Mouse (Mus musculus): ENCODE data around the gene Myzap.

- TF ChIP-seq EP300 (IDR thresholded peaks at IDR 0.05; ENCODE audit: low read depth) (no peak), CTCF (IDR thresholded peaks at IDR 0.05; ENCODE audit: low read depth) (no peak)
Measured at GRCm38 (mm10) chr9:71547704-71548275, 44.4 kb downstream of the Myzap start.

Measured in liver, embryonic 14.5 days (tissue).